Mouse (Mus musculus) hindbrain, embryonic 14.5 days (tissue): ENCODE data around the gene Eps8. TPM values are rescaled to one million over a fixed set of nuclear protein-coding genes. Genes with fewer than 3 reads are reported as not detected.

Source experiments
- ATAC-seq: fragments of 200-750 bp; cut with Nextera tagmentation; 2 replicates; pipeline ENCODE4 v1.8.0; 2017; ENCODE audit warnings: moderate number of reproducible peaks, mild to moderate bottlenecking, moderate TSS enrichment, moderate library complexity; ENCODE audit not compliant: low FRiP score
- DNase-seq: peaks from one replicate; pipeline ENCODE4 v3.0.0-alpha.2; 2015; ENCODE audit warnings: low spot score
- H3K27ac ChIP-seq: fragments of 300-500 bp; sonication (generic); 2 replicates; pipeline ENCODE4 v1.5.1; 2014; ENCODE audit warnings: mild to moderate bottlenecking, moderate library complexity
- H3K27me3 ChIP-seq: fragments of 300-500 bp; sonication (generic); 2 replicates; pipeline ENCODE4 v1.6.1; 2014; ENCODE audit warnings: mild to moderate bottlenecking, low read length, mixed read lengths; ENCODE audit not compliant: control insufficient read depth, insufficient read depth
- H3K36me3 ChIP-seq: fragments of 300-500 bp; sonication (generic); replicated peaks from 2 replicates; pipeline ENCODE4 v1.6.1; 2014; ENCODE audit not compliant: control insufficient read depth, insufficient read depth
- H3K4me1 ChIP-seq: fragments of 300-500 bp; sonication (generic); replicated peaks from 2 replicates; pipeline ENCODE4 v1.6.1; 2014; ENCODE audit warnings: antibody characterized with exemption, low read length, mixed read lengths; ENCODE audit not compliant: control insufficient read depth, insufficient read depth
- H3K4me2 ChIP-seq: fragments of 300-500 bp; sonication (generic); replicated peaks from 2 replicates; pipeline ENCODE4 v1.6.1; 2014; ENCODE audit warnings: mild to moderate bottlenecking, moderate library complexity
- H3K4me3 ChIP-seq: fragments of 300-500 bp; sonication (generic); replicated peaks from 2 replicates; pipeline ENCODE4 v1.5.1; 2014; ENCODE audit warnings: mild to moderate bottlenecking, low read length
- H3K9ac ChIP-seq: fragments of 300-500 bp; sonication (generic); 2 replicates; pipeline ENCODE4 v1.6.1; 2014
- H3K9me3 ChIP-seq: fragments of 300-500 bp; sonication (generic); 2 replicates; pipeline ENCODE4 v1.6.1; 2016; ENCODE audit warnings: low read length; ENCODE audit not compliant: control insufficient read depth
- WGBS: fragments of 180-500 bp; shearing (Covaris S2); extraction: QIAGEN DNeasy Blood & Tissue Kit; methylation state at CpG from one replicate; pipeline ENCODE4 v1.1.7; 2014; 5-methylcytosine and 5-hydroxymethylcytosine counted together
- polyA plus RNA-seq: library from polyadenylated mRNA; unstranded; fragments of >200 nt; fragmentation: Nextera tagmentation; extraction: Ambion mirVana; gene quantifications from 2 replicates; pipeline ENCODE4 v1.2.1, GENCODE M21; 2014

Eps8 gene
- polyA plus RNA-seq, 1 experiment from 2014 or later = 20.2 TPM

GRCm38 (mm10) chr6:137688506-137689105 is 33.9 kb upstream of the Eps8 start:
- DNase-seq = no peak
- H3K4me1 ChIP-seq = no peaks in the 10 kb centered on the region
- H3K27ac ChIP-seq = no peak overlapping the region
- H3K9me3 ChIP-seq = no peaks in the 10 kb centered on the region
- no peaks in the 10 kb centered on the region for H3K27me3 ChIP-seq
- 79% methylated on average over 11 of the region's 11 CpGs for WGBS
- H3K4me3 ChIP-seq = no peak overlapping the region
- no peak overlapping the region for H3K9ac ChIP-seq
- ATAC-seq = no peak
- H3K4me2 ChIP-seq = no peak overlapping the region
- no peaks in the 10 kb centered on the region for H3K36me3 ChIP-seq

- DNase-seq (no peak), ATAC-seq (no peak)
- H3K9ac ChIP-seq = no peak overlapping the region
- no peak overlapping the region for H3K4me2 ChIP-seq
- no peaks in the 10 kb centered on the region for H3K4me1 ChIP-seq
- no peak overlapping the region for H3K27ac ChIP-seq
- H3K9me3 ChIP-seq = no peaks in the 10 kb centered on the region
- whole genome bisulfite sequencing = 89% methylated on average over 3 of the region's 3 CpGs
- no peak overlapping the region for H3K4me3 ChIP-seq
- H3K36me3 ChIP-seq = no peaks in the 10 kb centered on the region
- no peaks in the 10 kb centered on the region for H3K27me3 ChIP-seq
These were observed 33.4 kb upstream of the Eps8 start for GRCm38 (mm10) chr6:137688079-137688478.

GRCm38 (mm10) chr6:137687667-137688066 is 33.0 kb upstream of the Eps8 start:
- no peaks in the 10 kb centered on the region for H3K4me1 ChIP-seq
- H3K9ac ChIP-seq = no peak overlapping the region
- H3K27me3 ChIP-seq = no peaks in the 10 kb centered on the region
- H3K27ac ChIP-seq = no peak overlapping the region
- no peak for DNase-seq
- no peak for ATAC-seq
- WGBS = 93% methylated on average over 5 of the region's 5 CpGs
- no peak overlapping the region for H3K4me3 ChIP-seq
- H3K9me3 ChIP-seq = no peaks in the 10 kb centered on the region
- H3K4me2 ChIP-seq = no peak overlapping the region
- no peaks in the 10 kb centered on the region for H3K36me3 ChIP-seq

DNA sequence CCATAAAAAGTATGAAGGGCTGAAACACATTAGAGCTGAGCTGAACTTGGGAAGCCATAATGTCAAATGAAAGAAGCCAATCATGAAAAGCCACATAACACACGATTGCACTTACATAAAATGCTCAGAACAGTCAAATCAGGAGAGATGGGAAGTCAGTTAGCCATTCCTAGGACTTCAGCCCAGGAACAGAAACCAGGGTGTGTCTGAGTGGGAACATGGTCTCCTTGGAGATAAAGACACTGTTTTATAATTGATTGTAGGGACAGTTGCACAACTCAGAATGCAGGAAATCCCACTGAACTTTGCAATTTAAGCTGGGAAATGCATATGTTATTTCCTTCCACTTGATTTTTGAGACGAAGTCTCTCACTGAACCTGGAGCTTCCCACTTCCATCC is 28.0 kb upstream of the Eps8 start:
- Histone ChIP-seq H3K27ac (no peak overlapping the region), H3K36me3 (no peaks in the 10 kb centered on the region), H3K27me3 (no peaks in the 10 kb centered on the region), H3K9me3 (0 out of 2 replicates have a peak, but pooled peaks cover 4% of the 10 kb centered on the region), H3K4me2 (no peak overlapping the region), H3K4me3 (no peak overlapping the region), H3K9ac (no peak overlapping the region), H3K4me1 (no peaks in the 10 kb centered on the region)
- ATAC-seq = no peak
- WGBS = 83% methylated on average over 2 of the region's 2 CpGs
- no peak for DNase-seq

GRCm38 (mm10) chr6:137681000-137681399 is 26.3 kb upstream of the Eps8 start:
- no peaks in the 10 kb centered on the region for H3K36me3 ChIP-seq
- H3K4me2 ChIP-seq = no peak overlapping the region
- no peak overlapping the region for H3K27ac ChIP-seq
- WGBS = 97% methylated on average over 2 of the region's 2 CpGs
- no peaks in the 10 kb centered on the region for H3K4me1 ChIP-seq
- ATAC-seq = no peak
- no peak for DNase-seq
- no peaks in the 10 kb centered on the region for H3K27me3 ChIP-seq
- no peak overlapping the region for H3K4me3 ChIP-seq
- H3K9ac ChIP-seq = no peak overlapping the region
- 0 out of 2 replicates have a peak, but pooled peaks cover 4% of the 10 kb centered on the region for H3K9me3 ChIP-seq

GRCm38 (mm10) chr6:137676581-137676980 is 21.9 kb upstream of the Eps8 start:
- Histone ChIP-seq H3K4me2 (no peak overlapping the region), H3K27me3 (no peaks in the 10 kb centered on the region), H3K4me1 (no peaks in the 10 kb centered on the region), H3K36me3 (no peaks in the 10 kb centered on the region), H3K9ac (no peak overlapping the region), H3K4me3 (no peak overlapping the region), H3K27ac (no peak overlapping the region), H3K9me3 (0 out of 2 replicates have a peak, but pooled peaks cover 4% of the 10 kb centered on the region)
- no peak for DNase-seq
- 91% methylated on average over 12 of the region's 12 CpGs for WGBS
- no peak for ATAC-seq

- DNase-seq (no peak), ATAC-seq (no peak)
- no peak overlapping the region for H3K4me3 ChIP-seq
- no peaks in the 10 kb centered on the region for H3K4me1 ChIP-seq
- no peak overlapping the region for H3K9ac ChIP-seq
- H3K27me3 ChIP-seq = no peaks in the 10 kb centered on the region
- H3K27ac ChIP-seq = no peak overlapping the region
- no peak overlapping the region for H3K4me2 ChIP-seq
- 0 out of 2 replicates have a peak, but pooled peaks cover 4% of the 10 kb centered on the region for H3K9me3 ChIP-seq
- 75% methylated on average over 5 of the region's 5 CpGs for WGBS
- no peaks in the 10 kb centered on the region for H3K36me3 ChIP-seq
These were observed 20.9 kb upstream of the Eps8 start for GRCm38 (mm10) chr6:137675556-137675955.

DNA sequence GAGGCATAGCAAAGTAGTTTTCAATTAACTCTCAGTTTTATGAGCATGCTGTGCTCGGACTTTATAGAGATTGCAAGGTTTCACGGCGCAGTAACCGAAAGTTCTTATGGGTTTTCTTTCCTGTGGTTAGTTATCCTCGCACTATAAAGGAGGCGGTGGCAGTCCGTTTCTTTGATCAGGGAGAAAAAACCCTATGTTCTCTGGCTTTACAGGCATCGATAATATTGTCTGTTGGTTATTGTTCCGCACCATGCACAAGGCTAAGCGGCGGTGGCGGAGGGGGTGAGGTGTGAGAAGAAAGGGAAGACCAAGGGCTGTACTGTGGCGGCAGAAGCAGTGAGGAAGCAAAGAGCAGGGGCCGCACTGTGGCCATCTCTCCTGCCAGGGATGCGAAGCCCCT is 18.6 kb upstream of the Eps8 start:
- Histone ChIP-seq H3K9me3 (no peaks in the 10 kb centered on the region), H3K4me2 (no peak overlapping the region)
- WGBS = 70% methylated on average over 15 of the region's 15 CpGs

DNA sequence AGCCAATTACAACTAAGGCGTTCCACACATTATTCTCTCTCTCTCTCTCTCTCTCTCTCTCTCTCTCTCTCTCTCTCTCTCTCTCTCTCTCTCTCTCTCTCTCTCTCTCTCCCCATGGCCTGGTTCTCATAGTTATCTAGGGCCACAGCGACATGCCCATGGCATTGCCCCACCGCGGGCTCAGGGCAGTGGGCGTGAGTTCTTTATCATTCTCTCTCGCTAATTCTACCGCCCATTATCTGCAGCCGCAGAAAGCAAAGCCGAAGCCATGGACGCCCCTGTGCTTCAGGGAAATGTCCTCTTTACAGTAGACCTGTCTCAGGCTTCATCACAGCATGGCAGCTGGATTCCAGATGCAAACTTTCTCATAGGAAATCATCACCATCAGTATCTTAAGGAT is 16.9 kb upstream of the Eps8 start:
- 82% methylated on average over 10 of the region's 10 CpGs for WGBS
- H3K9ac ChIP-seq = no peak overlapping the region
- H3K4me3 ChIP-seq = no peak overlapping the region
- H3K36me3 ChIP-seq = no peaks in the 10 kb centered on the region
- H3K4me1 ChIP-seq = no peaks in the 10 kb centered on the region
- H3K4me2 ChIP-seq = no peak overlapping the region
- ATAC-seq (no peak), DNase-seq (no peak)
- H3K9me3 ChIP-seq = no peaks in the 10 kb centered on the region
- no peaks in the 10 kb centered on the region for H3K27me3 ChIP-seq
- H3K27ac ChIP-seq = no peak overlapping the region

More for the DNA sequence above, 18.6 kb upstream of the Eps8 start:
- Histone ChIP-seq H3K36me3 (no peaks in the 10 kb centered on the region), H3K27me3 (no peaks in the 10 kb centered on the region), H3K27ac (no peak overlapping the region), H3K4me1 (no peaks in the 10 kb centered on the region), H3K4me3 (no peak overlapping the region), H3K9ac (no peak overlapping the region)
- DNase-seq (no peak), ATAC-seq (no peak)

- H3K4me2 ChIP-seq = no peak overlapping the region
- no peak overlapping the region for H3K9ac ChIP-seq
- no peaks in the 10 kb centered on the region for H3K27me3 ChIP-seq
- H3K36me3 ChIP-seq = no peaks in the 10 kb centered on the region
- H3K27ac ChIP-seq = no peak overlapping the region
- H3K4me3 ChIP-seq = no peak overlapping the region
- no peak for ATAC-seq
- DNase-seq = no peak
- 95% methylated on average over 9 of the region's 9 CpGs for WGBS
- H3K9me3 ChIP-seq = no peaks in the 10 kb centered on the region
- H3K4me1 ChIP-seq = no peaks in the 10 kb centered on the region
These were observed 16.1 kb upstream of the Eps8 start for GRCm38 (mm10) chr6:137670820-137671219.
